Mouse (Mus musculus): Measurements from ENCODE around the gene Prune2. TPM values are rescaled to one million over a fixed set of nuclear protein-coding genes. Genes with fewer than 3 reads are reported as not detected.

Gene Prune2
- total and polyA plus RNA-seq, 3 experiments = not detected

DNA sequence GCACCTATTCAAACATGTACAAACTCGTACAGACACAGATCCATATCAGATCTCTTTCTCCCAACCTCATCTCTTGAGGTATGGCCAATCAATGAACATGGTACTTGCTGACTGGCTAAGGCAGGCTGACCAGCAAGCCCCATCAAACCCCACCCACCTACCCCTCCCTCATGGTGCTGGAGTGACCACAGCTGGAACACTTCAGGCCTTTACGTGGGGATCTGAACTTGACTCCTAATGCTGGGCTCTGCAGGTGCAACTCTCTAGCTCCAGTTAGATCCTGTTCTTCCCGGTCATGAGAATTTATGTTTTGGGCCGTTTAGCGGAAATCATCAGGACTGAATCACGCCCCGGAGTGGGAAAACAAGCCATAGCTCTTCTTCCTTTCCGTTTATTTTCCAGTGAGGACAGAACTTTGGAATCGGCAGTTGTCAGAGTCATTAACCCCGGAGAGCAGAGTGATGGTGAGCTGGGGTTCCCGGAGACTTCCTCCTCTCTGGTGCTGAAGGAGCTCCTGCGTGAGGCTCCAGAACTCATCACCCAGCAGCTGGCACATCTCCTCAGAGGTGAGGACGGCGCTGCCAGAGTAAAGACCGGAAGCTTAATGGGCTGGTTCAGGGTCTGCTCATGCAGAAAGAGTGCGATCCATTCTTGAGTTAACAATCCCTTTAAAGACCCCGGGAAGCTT lies 50.4 kb downstream of the Prune2 start:
- Histone ChIP-seq H3K9ac (ENCODE audit: control insufficient read depth, low read depth, low read length, poor library complexity, severe bottlenecking) (no peak overlapping the region), H3K27me3 (ENCODE audit: control insufficient read depth in 1 of 2, insufficient read depth in 2 of 2, low read length in 2 of 2) (no peaks in the 10 kb centered on the region; a peak in 2 of 4 replicates)
- no peak for DNase-seq (ENCODE audit: low read depth, low spot score)

GRCm38 (mm10) chr19:17011261-17011995 lies 55.5 kb downstream of the Prune2 start:
- Histone ChIP-seq H3K27ac (ENCODE audit: control insufficient read depth, low read depth, low read length) (no peak overlapping the region), H3K27me3 (ENCODE audit: control insufficient read depth in 1 of 2, insufficient read depth in 2 of 2, low read length in 2 of 2) (no peaks in the 10 kb centered on the region; a peak in 1 of 4 replicates), H3K4me3 (ENCODE audit: control insufficient read depth in 1 of 2, insufficient read depth in 1 of 2, low read depth in 2 of 2, low read length in 2 of 2) (no peak overlapping the region), H3K79me2 (ENCODE audit: control insufficient read depth, insufficient read depth, low read length, poor library complexity) (no peaks in the 10 kb centered on the region), H3K9ac (ENCODE audit: control insufficient read depth, low read depth, low read length, poor library complexity, severe bottlenecking) (no peak overlapping the region), H3K36me3 (ENCODE audit: control insufficient read depth in 1 of 2, insufficient read depth in 2 of 2, low read length in 2 of 2) (no peaks in the 10 kb centered on the region; a peak in 1 of 4 replicates), H3K4me1 (ENCODE audit: control insufficient read depth in 1 of 2, insufficient read depth in 2 of 2, low read length in 2 of 2) (peaks cover 0 to 5% of the 10 kb centered on the region in 2 experiments; a peak in 1 of 4 replicates), H3K9me3 (replicated peaks; ENCODE audit: insufficient read depth, low read length) (no peaks in the 10 kb centered on the region)
- TF ChIP-seq MYC (IDR thresholded peaks at IDR 0.05; ENCODE audit: low read depth, low read length) (no peak), TCF12 (IDR thresholded peaks at IDR 0.05; ENCODE audit: low read depth, low read length) (no peak), POLR2AphosphoS2 (IDR thresholded peaks at IDR 0.05; ENCODE audit: low read length) (no peak), GATA1 (IDR thresholded peaks at IDR 0.05; ENCODE audit: low read depth, low read length) (no peak), ZKSCAN1 (IDR thresholded peaks at IDR 0.05; ENCODE audit: low read depth, low read length) (no peak), RAD21 (IDR thresholded peaks at IDR 0.05; ENCODE audit: low read depth, low read length) (no peak), USF1 (IDR thresholded peaks at IDR 0.05; ENCODE audit: low read depth, low read length) (no peak), MAFK (IDR thresholded peaks at IDR 0.05; ENCODE audit: borderline replicate concordance, low read depth, low read length) (peak; percentile 83), MAZ (IDR thresholded peaks at IDR 0.05; ENCODE audit: low read depth, low read length) (no peak), MAX (IDR thresholded peaks at IDR 0.05; ENCODE audit: low read length) (no peak), NELFE (IDR thresholded peaks at IDR 0.05; ENCODE audit: low read depth, low read length) (no peak), ETS1 (IDR thresholded peaks at IDR 0.05; ENCODE audit: low read depth, low read length) (peak; percentile 59)
- DNase-seq (ENCODE audit: low read depth, low spot score) = peak; percentile 50

More for the DNA sequence above, 50.4 kb downstream of the Prune2 start:
- Histone ChIP-seq H3K4me1 (ENCODE audit: control insufficient read depth in 1 of 2, insufficient read depth in 2 of 2, low read length in 2 of 2) (peaks cover 0 to 4% of the 10 kb centered on the region in 2 experiments; a peak in 1 of 4 replicates), H3K36me3 (ENCODE audit: control insufficient read depth in 1 of 2, insufficient read depth in 2 of 2, low read length in 2 of 2) (no peaks in the 10 kb centered on the region; a peak in 1 of 4 replicates), H3K27ac (ENCODE audit: control insufficient read depth, low read depth, low read length) (no peak overlapping the region), H3K79me2 (ENCODE audit: control insufficient read depth, insufficient read depth, low read length, poor library complexity) (no peaks in the 10 kb centered on the region), H3K4me3 (ENCODE audit: control insufficient read depth in 1 of 2, insufficient read depth in 1 of 2, low read depth in 2 of 2, low read length in 2 of 2) (no peak overlapping the region), H3K9me3 (replicated peaks; ENCODE audit: insufficient read depth, low read length) (no peaks in the 10 kb centered on the region)
- no peak for TF ChIP-seq POLR2A (IDR thresholded peaks at IDR 0.05; ENCODE audit: control insufficient read depth in 1 of 2, insufficient read depth in 1 of 2, low read depth in 1 of 2, low read length in 2 of 2, poor library complexity in 1 of 2)

Measured in MEL (cell line).